Mouse (Mus musculus): Measurements from ENCODE around the gene Nrg3.
A peak's percentile ranks its signal among the peaks of the same experiment; 100 is the strongest.
"Not testable (repeated sequence)": the region's sequence is repeated elsewhere in the genome, so short reads cannot be mapped to it uniquely, and the experiment has no call there.

Gene Nrg3

GRCm38 (mm10) chr14:39211472-39211871 is 261.4 kb downstream of the Nrg3 start:
- DNase-seq (ENCODE audit: low spot score), result no peak

DNA sequence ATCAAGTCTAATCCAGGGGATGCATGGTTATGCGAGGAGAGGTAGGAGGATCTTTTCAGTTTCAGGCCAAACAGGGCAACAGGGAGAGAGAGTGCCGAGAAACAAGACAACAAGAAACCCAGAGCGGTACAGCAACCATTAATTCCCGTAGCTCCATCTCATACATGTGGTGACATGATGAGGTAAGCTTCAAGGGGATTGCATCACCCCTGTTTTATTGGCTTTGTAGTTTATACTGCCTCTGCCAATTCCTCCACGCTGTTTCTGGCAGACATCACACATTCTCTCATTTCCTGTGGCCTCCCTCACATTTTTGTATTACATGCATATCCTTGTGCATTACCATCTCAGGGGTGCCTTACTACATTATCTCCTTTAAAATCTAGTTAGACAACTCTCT is 280.9 kb downstream of the Nrg3 start:
- DNase-seq (ENCODE audit: low spot score), result peak; percentile 11

GRCm38 (mm10) chr14:39173709-39174108 is 299.2 kb downstream of the Nrg3 start:
- DNase-seq (ENCODE audit: low spot score), result no peak

DNA sequence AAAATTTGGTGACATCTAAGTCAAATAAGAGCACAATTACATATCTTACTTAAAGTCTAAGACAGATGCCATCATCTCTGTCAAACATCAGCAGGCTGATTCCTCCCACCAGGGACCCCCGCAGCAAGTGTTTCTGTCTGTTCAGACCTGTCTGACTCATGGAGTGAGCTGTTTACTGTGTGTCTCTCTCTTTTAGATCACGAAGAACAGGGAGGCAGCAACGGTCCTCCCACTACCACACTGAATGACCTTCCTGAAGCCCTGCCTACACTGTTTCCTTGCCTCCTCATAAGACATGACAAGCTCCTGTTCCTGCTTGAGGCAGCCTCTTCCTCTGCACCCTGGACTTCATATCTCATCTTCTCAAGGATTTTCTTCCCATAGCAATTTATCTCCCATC is 312.7 kb downstream of the Nrg3 start:
- no peak for DNase-seq (ENCODE audit: low spot score)

GRCm38 (mm10) chr14:39155462-39155861 is 317.4 kb downstream of the Nrg3 start:
- no peak for DNase-seq (ENCODE audit: low spot score)

GRCm38 (mm10) chr14:39129766-39130165 is 343.1 kb downstream of the Nrg3 start:
- DNase-seq (ENCODE audit: low spot score), result no peak

DNA sequence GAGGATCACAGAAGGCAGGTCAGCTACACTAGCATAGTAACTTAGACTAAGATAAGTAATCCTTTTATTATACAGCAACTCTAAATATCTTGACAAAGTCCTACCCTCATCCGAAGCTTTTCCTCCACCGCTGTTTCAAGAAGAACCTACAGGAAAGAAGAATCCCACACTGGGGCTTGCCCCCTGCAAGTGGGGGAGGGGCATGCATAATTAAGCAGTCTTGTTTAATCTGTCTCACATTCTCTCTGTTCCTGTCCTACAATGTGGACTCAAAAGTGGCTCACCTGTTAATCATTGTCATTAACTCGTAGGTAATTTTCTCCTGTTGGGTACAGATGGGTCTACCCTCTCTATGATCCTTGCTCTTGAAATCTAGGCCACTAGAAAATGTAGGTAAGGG is 354.9 kb downstream of the Nrg3 start:
- no peak for DNase-seq (ENCODE audit: low spot score)

GRCm38 (mm10) chr14:39116522-39117231 is 356.2 kb downstream of the Nrg3 start:
- not testable (repeated sequence) for DNase-seq (ENCODE audit: low spot score)

DNA sequence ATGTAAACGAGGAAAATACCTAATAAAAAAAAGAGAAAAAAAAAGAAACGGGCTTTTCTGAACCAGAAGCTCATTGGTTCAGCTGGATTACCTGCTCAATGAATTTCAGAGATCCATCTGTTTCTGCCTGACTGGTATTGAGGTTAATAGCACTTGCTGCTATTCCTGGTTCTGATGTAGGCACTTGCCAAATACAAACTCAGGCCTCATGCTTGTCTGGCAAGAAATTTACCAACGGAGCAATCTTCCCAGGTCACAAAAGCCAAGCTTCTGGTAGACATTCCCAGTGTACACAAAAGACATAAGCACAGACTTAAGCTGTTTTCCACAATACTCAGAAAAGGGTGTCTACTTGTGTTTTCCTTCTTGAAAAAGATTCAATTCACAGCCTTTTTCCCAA is 363.3 kb downstream of the Nrg3 start:
- no peak for DNase-seq (ENCODE audit: low spot score)

DNA sequence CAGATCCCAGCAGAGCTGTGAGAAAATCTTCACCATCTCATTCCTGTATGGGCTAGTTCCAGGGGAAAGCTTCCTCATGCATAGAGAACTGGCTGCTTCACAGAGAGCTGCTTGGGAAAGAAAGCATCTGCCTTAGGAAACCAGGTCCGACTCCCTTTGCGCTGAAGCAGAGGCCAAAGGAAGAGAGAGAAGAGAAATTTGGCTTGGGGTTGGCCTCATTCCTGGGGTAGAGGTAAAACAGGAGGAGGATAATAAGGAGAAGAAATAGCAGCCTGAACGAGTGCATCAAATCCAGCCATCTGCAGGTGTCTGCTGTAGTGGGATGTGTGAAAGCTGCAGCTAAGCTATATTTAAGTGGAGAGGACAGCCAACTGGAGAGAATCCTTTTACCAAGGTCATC is 366.1 kb downstream of the Nrg3 start:
- DNase-seq (ENCODE audit: low spot score), result no peak

DNA sequence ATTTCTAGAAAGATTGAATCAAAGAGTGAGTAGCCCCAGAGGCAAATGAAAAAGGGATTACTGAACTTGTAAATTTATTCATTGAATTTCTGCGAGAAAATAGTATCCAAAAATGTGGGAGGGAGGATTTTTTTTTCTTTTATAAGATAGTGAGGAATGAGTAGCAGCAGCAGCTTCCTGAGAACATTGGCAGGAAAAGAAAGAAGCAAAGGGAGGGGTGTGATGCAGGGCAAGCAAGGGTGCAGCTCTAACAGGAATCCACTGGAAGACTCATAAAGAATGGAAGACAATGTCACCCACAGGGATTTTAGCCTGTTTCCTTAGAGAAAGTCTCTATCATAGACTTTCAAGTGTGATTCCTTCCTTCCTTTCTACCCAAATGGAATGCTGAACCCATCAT is 377.7 kb downstream of the Nrg3 start:
- no peak for DNase-seq (ENCODE audit: low spot score)

- DNase-seq (ENCODE audit: low spot score), result no peak
Observed at GRCm38 (mm10) chr14:39079461-39079860, 393.4 kb downstream of the Nrg3 start.

DNA sequence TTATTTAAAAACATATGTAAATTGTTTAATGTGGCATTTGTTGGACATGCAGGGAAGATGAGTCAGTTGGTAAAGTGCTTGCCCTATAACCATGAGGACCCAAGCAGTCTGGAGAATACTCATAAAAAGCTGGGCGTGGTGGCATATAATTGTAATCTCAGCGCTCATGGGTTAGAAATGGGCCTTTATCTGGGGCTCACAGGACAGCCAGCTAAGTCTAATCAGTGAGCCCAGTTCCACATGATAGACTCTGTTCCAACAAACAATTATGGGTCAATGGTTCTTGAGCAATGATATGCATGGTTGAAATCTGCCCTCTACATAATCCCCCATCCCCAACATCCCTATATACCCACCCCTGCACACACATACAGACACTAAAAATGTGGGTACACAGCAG is 421.3 kb downstream of the Nrg3 start:
- no peak for DNase-seq (ENCODE audit: low spot score)

GRCm38 (mm10) chr14:39049021-39049420 is 423.9 kb downstream of the Nrg3 start:
- no peak for DNase-seq (ENCODE audit: low spot score)

GRCm38 (mm10) chr14:39044290-39044689 is 428.6 kb downstream of the Nrg3 start:
- DNase-seq (ENCODE audit: low spot score), result no peak

- no peak for DNase-seq (ENCODE audit: low spot score)
Observed at GRCm38 (mm10) chr14:39043793-39044192, 429.1 kb downstream of the Nrg3 start.

DNA sequence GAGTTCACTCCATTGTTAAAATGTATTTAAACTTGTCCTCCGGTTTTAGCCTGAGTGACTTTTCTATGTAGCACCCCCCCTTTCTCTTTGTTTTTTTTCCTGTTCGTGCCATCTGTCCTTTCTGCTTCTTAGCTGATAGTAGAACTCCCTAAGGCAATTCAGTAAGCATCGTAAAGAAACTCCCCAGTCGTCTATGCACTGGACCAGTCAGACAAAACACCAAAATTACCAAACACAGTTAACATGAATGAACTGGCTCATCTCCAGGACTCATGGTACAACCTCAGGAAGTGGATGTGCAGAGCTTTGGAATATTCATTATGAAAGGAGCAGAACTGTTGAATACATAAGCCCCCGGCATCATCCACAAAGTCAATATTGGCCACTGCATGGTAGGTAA is 429.5 kb downstream of the Nrg3 start:
- no peak for DNase-seq (ENCODE audit: low spot score)

DNA sequence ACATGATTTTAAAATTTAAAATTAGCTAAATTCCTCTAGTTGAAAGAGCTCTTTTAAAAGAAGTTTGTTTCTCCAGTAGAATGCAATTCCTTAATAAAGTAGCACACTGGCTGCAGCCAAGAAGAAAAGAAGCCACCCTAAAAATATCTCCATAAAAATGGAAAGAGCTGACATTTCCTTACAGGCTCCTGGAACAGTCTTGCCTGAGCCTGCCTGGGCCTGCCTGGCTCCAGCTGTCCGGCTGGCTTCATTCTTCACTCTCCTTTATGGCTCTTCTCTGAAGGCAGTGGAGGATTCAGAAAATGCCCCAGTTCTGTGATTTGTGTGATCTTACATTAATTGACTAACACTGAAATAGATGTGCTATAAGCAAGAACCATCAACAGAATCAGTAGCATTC is 433.8 kb downstream of the Nrg3 start:
- DNase-seq (ENCODE audit: low spot score), result no peak

GRCm38 (mm10) chr14:39034482-39034881 is 438.4 kb downstream of the Nrg3 start:
- DNase-seq (ENCODE audit: low spot score), result no peak

- no peak for DNase-seq (ENCODE audit: low spot score)
Observed at GRCm38 (mm10) chr14:39023065-39023464, 449.8 kb downstream of the Nrg3 start.

DNA sequence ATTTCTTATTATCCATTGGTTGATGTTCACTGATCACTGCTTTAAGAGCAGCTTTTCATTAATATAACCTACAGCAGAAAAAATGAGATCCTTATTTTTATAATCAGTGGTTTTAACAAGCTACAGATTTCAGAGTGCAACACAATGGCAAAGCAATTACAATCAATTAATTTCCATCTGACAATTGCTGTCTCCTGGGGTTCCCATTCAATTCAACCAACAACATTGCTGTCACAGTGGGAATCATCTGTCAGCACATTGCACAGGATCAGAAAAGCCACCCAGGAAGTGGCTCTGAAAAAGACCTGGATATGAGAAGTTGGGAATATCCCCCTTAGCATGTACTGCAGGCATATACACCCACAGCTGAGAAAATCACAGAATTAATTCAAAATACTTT is 458.8 kb downstream of the Nrg3 start:
- no peak for DNase-seq (ENCODE audit: low spot score)

GRCm38 (mm10) chr14:38997843-38998242 is 475.0 kb downstream of the Nrg3 start:
- DNase-seq (ENCODE audit: low spot score), result no peak

- no peak for DNase-seq (ENCODE audit: low spot score)
Observed at GRCm38 (mm10) chr14:38992574-38992866, 480.4 kb downstream of the Nrg3 start.

- peak; percentile 33 for DNase-seq (ENCODE audit: low spot score)
Observed at GRCm38 (mm10) chr14:38991847-38992573, 480.9 kb downstream of the Nrg3 start.

All from adipocyte (in vitro differentiated cells).